Mouse (Mus musculus) megakaryocyte, embryonic 14.5 days (primary cell): ENCODE results near the gene Gm5269.

Experiments
- FLI1 ChIP-seq: IDR thresholded peaks from 2 replicates; pipeline ENCODE4 v1.6.1; 2012; ENCODE audit warnings: low read length, inconsistent platforms, mixed read lengths
- GATA1 ChIP-seq: IDR thresholded peaks from 3 replicates; pipeline ENCODE4 v1.6.1; 2012; ENCODE audit warnings: mixed read lengths, low read length, inconsistent platforms, borderline replicate concordance

- TF ChIP-seq GATA1: no peak
- TF ChIP-seq FLI1: no peak
These were observed 35.7 kb upstream of the Gm5269 start for GRCm38 (mm10) chr1:45925500-45926392.
